Mouse (Mus musculus) stomach, postnatal 0 days (tissue): Measurements from ENCODE around the gene Nudt4.

ENCODE experiments used
- CTCF ChIP-seq: IDR thresholded peaks from 2 replicates; pipeline ENCODE4 v1.5.1; 2016; ENCODE audit warnings: antibody characterized with exemption, low read depth, mild to moderate bottlenecking, moderate library complexity
- EP300 ChIP-seq: optimal IDR thresholded peaks from 2 replicates; pipeline ENCODE3; 2016; ENCODE audit warnings: antibody characterized with exemption

DNA sequence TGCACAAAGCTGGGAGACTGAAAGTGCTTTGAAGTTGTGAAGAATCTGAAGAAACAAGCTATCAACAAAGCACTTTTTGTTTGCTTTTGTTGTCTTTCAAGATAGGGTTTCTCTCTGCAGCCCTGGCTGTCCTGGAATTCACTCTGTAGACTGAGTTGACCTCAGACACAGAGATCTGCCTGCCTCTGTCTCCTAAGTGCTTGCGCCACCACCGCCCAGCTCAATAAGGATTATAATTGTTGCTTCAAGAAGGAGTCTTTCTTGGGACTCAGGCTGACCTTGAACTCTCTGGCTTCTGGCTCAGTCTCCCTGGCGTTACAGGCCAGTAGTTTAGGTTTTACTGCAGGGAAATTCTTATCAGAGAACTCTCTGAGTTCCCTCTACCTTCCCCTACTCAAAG is 2.8 kb upstream of the Nudt4 start:
- TF ChIP-seq CTCF, result no peak
- no peak for TF ChIP-seq EP300
